Mouse (Mus musculus): ENCODE results near the gene Foxf2. TPM values are rescaled to one million over a fixed set of nuclear protein-coding genes. Genes with fewer than 3 reads are reported as not detected.

The Foxf2 gene
- total RNA-seq, 2 experiments from 2014 or later, result 7.8 to 9.8 TPM

GRCm38 (mm10) chr13:31623291-31623690 is 2.3 kb upstream of the Foxf2 start:
- intact Hi-C loops (cut with DNase I), result no loop called here
- DNase-seq (ENCODE audit: low spot score in 2 of 2), result no peak

GRCm38 (mm10) chr13:31623906-31624860 is 1.4 kb upstream of the Foxf2 start:
- intact Hi-C loops (cut with DNase I), result no loop called here

GRCm38 (mm10) chr13:31624966-31625332 is 667 bp upstream of the Foxf2 start:
- no peak for DNase-seq (ENCODE audit: low spot score in 2 of 2)
- intact Hi-C loops (cut with DNase I), result loop anchor here (5.0 kb wide), 1 partner anchor 182 kb away; the partner anchor contains the start of gene Foxc1

More at GRCm38 (mm10) chr13:31623906-31624860, 1.4 kb upstream of the Foxf2 start:
- no peak for DNase-seq (ENCODE audit: low spot score in 2 of 2)

GRCm38 (mm10) chr13:31626183-31626801 is 676 bp downstream of the Foxf2 start:
- no peak for DNase-seq (ENCODE audit: low spot score in 2 of 2)
- intact Hi-C loops (cut with DNase I), result loop anchor here (5.0 kb wide), 1 partner anchor 181 kb away; the partner anchor contains the start of gene Foxc1

GRCm38 (mm10) chr13:31626991-31627625 is 1.5 kb downstream of the Foxf2 start:
- intact Hi-C loops (cut with DNase I), result loop anchor here (5.0 kb wide), 1 partner anchor 180 kb away; the partner anchor contains the start of gene Foxc1
- DNase-seq (ENCODE audit: low spot score in 2 of 2), result no peak

GRCm38 (mm10) chr13:31627864-31628690 is 2.5 kb downstream of the Foxf2 start:
- no peak for DNase-seq (ENCODE audit: low spot score in 2 of 2)
- intact Hi-C loops (cut with DNase I), result loop anchor here (5.0 kb wide), 1 partner anchor 179 kb away; the partner anchor contains the start of gene Foxc1

- no peak for DNase-seq (ENCODE audit: low spot score in 2 of 2)
- intact Hi-C loops (cut with DNase I), result loop anchor here (5.0 kb wide), 1 partner anchor 179 kb away; the partner anchor contains the start of gene Foxc1
Observed at GRCm38 (mm10) chr13:31628691-31629180, 3.1 kb downstream of the Foxf2 start.

GRCm38 (mm10) chr13:31629321-31629851 is 3.8 kb downstream of the Foxf2 start:
- DNase-seq (ENCODE audit: low spot score in 2 of 2), result no peak
- intact Hi-C loops (cut with DNase I), result loop anchor here (5.0 kb wide), 1 partner anchor 178 kb away; the partner anchor contains the start of gene Foxc1

- DNase-seq (ENCODE audit: low spot score in 2 of 2), result no peak
- intact Hi-C loops (cut with DNase I), result no loop called here
Observed at GRCm38 (mm10) chr13:31630051-31630450, 4.4 kb downstream of the Foxf2 start.

- intact Hi-C loops (cut with DNase I), result no loop called here
- DNase-seq (ENCODE audit: low spot score in 2 of 2), result no peak
Observed at GRCm38 (mm10) chr13:31630551-31630950, 4.9 kb downstream of the Foxf2 start.

GRCm38 (mm10) chr13:31631291-31631690 is 5.7 kb downstream of the Foxf2 start:
- DNase-seq (ENCODE audit: low spot score in 2 of 2), result no peak
- intact Hi-C loops (cut with DNase I), result no loop called here

- DNase-seq (ENCODE audit: low spot score in 2 of 2), result peak; percentile 47 to 65
- intact Hi-C loops (cut with DNase I), result no loop called here
Observed at GRCm38 (mm10) chr13:31632450-31632849, 6.8 kb downstream of the Foxf2 start.

GRCm38 (mm10) chr13:31633259-31633658 is 7.6 kb downstream of the Foxf2 start:
- DNase-seq (ENCODE audit: low spot score in 2 of 2), result no peak
- intact Hi-C loops (cut with DNase I), result no loop called here

- DNase-seq (ENCODE audit: low spot score in 2 of 2), result no peak
- intact Hi-C loops (cut with DNase I), result no loop called here
Observed at GRCm38 (mm10) chr13:31635546-31635945, 9.9 kb downstream of the Foxf2 start.

GRCm38 (mm10) chr13:31641517-31641916 is 15.9 kb downstream of the Foxf2 start:
- no peak for DNase-seq (ENCODE audit: low spot score in 2 of 2)
- intact Hi-C loops (cut with DNase I), result no loop called here

GRCm38 (mm10) chr13:31652131-31652745 is 26.6 kb downstream of the Foxf2 start:
- DNase-seq (ENCODE audit: low spot score in 2 of 2), result no peak
- intact Hi-C loops (cut with DNase I), result loop anchor here (10.0 kb wide), 1 partner anchor 767 kb away; no protein-coding TSS in a partner anchor

GRCm38 (mm10) chr13:31656249-31656648 is 30.6 kb downstream of the Foxf2 start:
- peak in 1 of 2 experiments; percentile 6 for DNase-seq (ENCODE audit: low spot score in 2 of 2)
- intact Hi-C loops (cut with DNase I), result loop anchor here (5.0 to 10.0 kb wide), 2 partner anchors 771 to 1089 kb away; no protein-coding TSS in a partner anchor

GRCm38 (mm10) chr13:31658212-31658611 is 32.6 kb downstream of the Foxf2 start:
- no peak for DNase-seq (ENCODE audit: low spot score in 2 of 2)
- intact Hi-C loops (cut with DNase I), result loop anchor here (5.0 to 10.0 kb wide), 2 partner anchors 773 to 1091 kb away; no protein-coding TSS in a partner anchor
